Mouse (Mus musculus): Measurements from ENCODE around the gene Tmem39a.

- TF ChIP-seq POLR2A (IDR thresholded peaks at IDR 0.05; ENCODE audit: borderline replicate concordance, control insufficient read depth, low read depth, low read length) (no peak), CTCF (IDR thresholded peaks at IDR 0.05; ENCODE audit: control insufficient read depth, insufficient read depth, low read length) (no peak)
Measured at GRCm38 (mm10) chr16:38594435-38594834, 35.9 kb downstream of the Tmem39a start.

Measured in bone marrow, adult 2 months (tissue).